11 mouse cellular contexts compared by ENCODE assay signal in the genomic region with DNA sequence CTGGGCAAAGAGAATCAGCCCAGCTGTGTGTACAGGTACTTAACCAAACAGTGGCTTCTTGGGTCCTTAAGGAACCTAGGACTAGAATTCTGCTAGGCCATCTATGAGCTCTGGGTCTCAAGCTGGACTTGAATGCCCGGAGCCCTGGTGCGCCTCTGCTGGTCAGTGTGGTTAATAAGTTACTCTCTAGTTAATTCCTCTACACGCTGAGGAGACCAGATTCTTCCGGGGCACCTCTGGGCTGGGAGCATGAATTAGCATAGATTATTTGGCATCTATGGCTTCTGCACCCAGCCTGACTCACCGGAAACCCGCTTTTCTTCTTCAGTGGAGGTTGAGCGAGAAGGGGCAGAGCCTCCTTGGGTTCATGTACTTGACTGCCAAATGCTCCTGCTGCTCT. TPM values are rescaled to one million over a fixed set of nuclear protein-coding genes. Genes with fewer than 3 reads are reported as not detected.
DNase-seq lines count a peak whose midpoint lies in the region; ATAC-seq and TF ChIP-seq lines count a peak whose summit lies in the region.
"Had no signal": no experiment of that assay in that cellular context is flagged by ENCODE, and none has a peak within 500 bp of the region (broad histone marks: within the 10 kb centered on the region; RNA-seq: fewer than 3 reads in every experiment).

No protein-coding gene starts in this region.

- 0 out of 2 replicates have a peak, but pooled peaks cover 4% of the 10 kb centered on the region for H3K4me1 ChIP-seq in hindbrain, embryonic 11.5 days (replicated peaks; ENCODE audit: control insufficient read depth, insufficient read depth, low read length)
- H3K4me1 ChIP-seq in hindbrain, embryonic 14.5 days (replicated peaks; ENCODE audit: control insufficient read depth, insufficient read depth, low read length): peaks cover 11% of the 10 kb centered on the region; the same call in 1 of the 2 replicates
- H3K4me1 ChIP-seq in kidney, adult 2 months (ENCODE audit: control insufficient read depth, insufficient read depth, low read length): peaks cover 6% of the 10 kb centered on the region; the same call in 1 of the 2 replicates
- H3K4me1 ChIP-seq in midbrain, embryonic 12.5 days: peaks cover 39% of the 10 kb centered on the region

- TF ChIP-seq POLR2A in kidney, adult 2 months (IDR thresholded peaks at IDR 0.05; ENCODE audit: low read depth, low read length): no peak

- no peak for ATAC-seq in hindbrain, embryonic 11.5 days (ENCODE audit: low FRiP score)
- ATAC-seq in hindbrain, embryonic 14.5 days (ENCODE audit: low FRiP score): no peak
- ATAC-seq in midbrain, embryonic 12.5 days (ENCODE audit: low FRiP score, low read depth): no peak
- no peak for ATAC-seq in megakaryocyte, adult 5-6 weeks (ENCODE audit: poor library complexity, severe bottlenecking)

- DNase-seq in hindbrain, embryonic 11.5 days (ENCODE audit: low spot score): peak; percentile 53
- no peak for DNase-seq in hindbrain, embryonic 14.5 days (ENCODE audit: low spot score)
- DNase-seq in embryo, embryonic 10 days (ENCODE audit: low spot score): peak; percentile 63
- DNase-seq in kidney, adult 2 months: peak; percentile 95
- no peak for DNase-seq in thymus, postnatal 0 days (ENCODE audit: low spot score)
- DNase-seq in spleen, adult 12 weeks (ENCODE audit: low spot score): no peak
- DNase-seq: adrenal gland, adult 2 months had no signal

- H3K27me3 ChIP-seq in hindbrain, embryonic 11.5 days (ENCODE audit: control insufficient read depth, insufficient read depth, low read length): peaks cover 88% of the 10 kb centered on the region
- H3K27me3 ChIP-seq in hindbrain, embryonic 14.5 days (ENCODE audit: control insufficient read depth, insufficient read depth, low read length): peaks cover 92% of the 10 kb centered on the region
- no peaks in the 10 kb centered on the region for H3K27me3 ChIP-seq in kidney, adult 2 months (replicated peaks; ENCODE audit: control insufficient read depth, insufficient read depth, low read length)
- peaks cover 97% of the 10 kb centered on the region for H3K27me3 ChIP-seq in midbrain, embryonic 12.5 days

- no peak overlapping the region for H3K9ac ChIP-seq in hindbrain, embryonic 11.5 days (ENCODE audit: low read depth, low read length)
- no peak overlapping the region for H3K9ac ChIP-seq in hindbrain, embryonic 14.5 days
- H3K9ac ChIP-seq in midbrain, embryonic 12.5 days (replicated peaks): no peak overlapping the region

- H3K4me3 ChIP-seq in hindbrain, embryonic 11.5 days (ENCODE audit: low read depth, low read length): no peak overlapping the region
- no peak overlapping the region for H3K4me3 ChIP-seq in hindbrain, embryonic 14.5 days (replicated peaks; ENCODE audit: low read length)
- H3K4me3 ChIP-seq in kidney, adult 2 months (ENCODE audit: insufficient read depth, low read depth, low read length): no peak overlapping the region
- H3K4me3 ChIP-seq in midbrain, embryonic 12.5 days: peak overlapping the region; percentile 21; the same call in 1 of the 2 replicates
- H3K4me3 ChIP-seq: myocyte had no signal

- peak; percentile 44 for TF ChIP-seq CTCF in kidney, adult 2 months (conservative IDR thresholded peaks at IDR 0.05; ENCODE audit: insufficient read depth, insufficient read length, low read depth, low read length)

- H3K9me3 ChIP-seq in hindbrain, embryonic 11.5 days (ENCODE audit: control insufficient read depth, low read length): no peaks in the 10 kb centered on the region
- no peaks in the 10 kb centered on the region for H3K9me3 ChIP-seq in hindbrain, embryonic 14.5 days (ENCODE audit: control insufficient read depth, low read length)
- no peaks in the 10 kb centered on the region for H3K9me3 ChIP-seq in midbrain, embryonic 12.5 days

- 4% methylated on average over 7 of the region's 7 CpGs for WGBS in hindbrain, embryonic 11.5 days
- 3% methylated on average over 7 of the region's 7 CpGs for WGBS in hindbrain, embryonic 14.5 days
- 5% methylated on average over 7 of the region's 7 CpGs for WGBS in kidney, adult 2 months
- 9% methylated on average over 7 of the region's 7 CpGs for WGBS in midbrain, embryonic 12.5 days

- no peak overlapping the region for H3K4me2 ChIP-seq in hindbrain, embryonic 11.5 days (replicated peaks; ENCODE audit: low read depth, low read length)
- no peak overlapping the region for H3K4me2 ChIP-seq in hindbrain, embryonic 14.5 days (replicated peaks)
- H3K4me2 ChIP-seq in midbrain, embryonic 12.5 days (replicated peaks): peak overlapping the region; percentile 59

- no peaks in the 10 kb centered on the region for H3K36me3 ChIP-seq in hindbrain, embryonic 11.5 days (ENCODE audit: control insufficient read depth, insufficient read depth, low read length)
- no peaks in the 10 kb centered on the region for H3K36me3 ChIP-seq in hindbrain, embryonic 14.5 days (replicated peaks; ENCODE audit: control insufficient read depth, insufficient read depth)
- H3K36me3 ChIP-seq in kidney, adult 2 months (ENCODE audit: control insufficient read depth, insufficient read depth, low read length): no peaks in the 10 kb centered on the region
- no peaks in the 10 kb centered on the region for H3K36me3 ChIP-seq in midbrain, embryonic 12.5 days

- no peak overlapping the region for H3K27ac ChIP-seq in hindbrain, embryonic 11.5 days (ENCODE audit: low read depth, low read length)
- no peak overlapping the region for H3K27ac ChIP-seq in hindbrain, embryonic 14.5 days
- peak overlapping the region; percentile 98 for H3K27ac ChIP-seq in kidney, adult 2 months (ENCODE audit: insufficient read depth, low read depth, low read length)
- no peak overlapping the region for H3K27ac ChIP-seq in midbrain, embryonic 12.5 days (replicated peaks)

RNA-seq across cellular contexts. Expression of a gene that starts 2.5 kb away (rescaled TPM):
- 1.0 and 1.4 TPM in 2 replicates for polyA plus RNA-seq in hindbrain, embryonic 11.5 days (2014; fragmentation: Nextera tagmentation; extraction: Ambion mirVana)
- polyA plus RNA-seq in hindbrain, embryonic 14.5 days (2014; fragmentation: Nextera tagmentation; extraction: Ambion mirVana): 0.26 TPM in 1 of 2 replicates, not detected in the other
- polyA plus RNA-seq in kidney, adult 2 months (2012; rRNA removed): 14.3 and 19.2 TPM in 2 replicates
- 17.9 and 23.7 TPM in 2 replicates for polyA plus RNA-seq in midbrain, embryonic 12.5 days (2016; fragmentation: Nextera tagmentation; extraction: Ambion mirVana)
- total RNA-seq in megakaryocyte, adult 5-6 weeks (2015): not detected in 2 replicates
- total RNA-seq in megakaryocyte, adult 5-6 weeks (2017): not detected in 2 replicates
- polyA plus RNA-seq in thymus, postnatal 0 days (2015; fragmentation: Nextera tagmentation; extraction: Ambion mirVana): 0.12 TPM in 1 of 2 replicates, not detected in the other
- polyA plus RNA-seq: heart, embryonic 14.5 days; myocyte had no signal

Comparison
In these comparisons a context has a peak if more than half of its experiments do, and no peak if none do; other contexts are left out.
1. DNase-seq: peak in hindbrain, embryonic 11.5 days (single experiment), embryo, embryonic 10 days (single experiment) and kidney, adult 2 months (single experiment); none in hindbrain, embryonic 14.5 days (single experiment), thymus, postnatal 0 days (single experiment) and spleen, adult 12 weeks (single experiment).